Mouse (Mus musculus): ENCODE results near the gene Chchd5. TPM values are rescaled to one million over a fixed set of nuclear protein-coding genes. Genes with fewer than 3 reads are reported as not detected.
A peak's percentile ranks its signal among the peaks of the same experiment; 100 is the strongest.

Gene Chchd5
- 23.1 and 24.2 TPM in 2 replicates for polyA plus RNA-seq (2016; fragmentation: Nextera tagmentation; extraction: Ambion mirVana)

DNA sequence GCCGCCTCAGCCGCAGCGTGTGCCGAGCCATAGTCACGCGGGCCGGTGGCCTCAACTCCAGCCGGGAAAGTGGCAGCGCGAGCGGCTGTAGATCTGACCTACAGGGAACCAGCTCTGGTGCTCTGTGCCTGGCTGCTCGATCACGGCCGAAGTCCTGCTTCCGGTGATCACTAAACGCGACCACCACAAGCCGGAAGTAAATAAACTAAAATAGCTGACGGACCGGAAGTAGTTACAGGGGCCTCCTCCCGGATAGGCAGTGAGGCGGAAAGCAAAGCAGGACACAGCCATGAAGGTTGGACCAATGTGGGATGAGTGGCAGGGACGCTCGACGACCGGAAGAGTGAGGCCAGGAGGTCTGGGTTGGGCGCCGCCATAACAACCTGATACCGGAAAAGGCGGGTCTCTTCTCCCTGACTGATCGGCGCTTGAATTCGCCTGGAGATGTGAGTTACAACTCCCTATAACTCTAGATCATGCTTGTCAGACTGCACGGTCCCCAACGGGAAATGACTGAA is at the start of gene Chchd5:
Gene Chchd5, plus strand, starts transcription at position 289 of the 518 bp plus-strand sequence.
- Histone ChIP-seq H3K36me3 (peaks cover 57% of the 10 kb centered on the region), H3K27me3 (no peaks in the 10 kb centered on the region), H3K27ac (replicated peaks) (peak within 1 kb of the TSS; percentile 89), H3K9me3 (peaks cover 10% of the 10 kb centered on the region), H3K9ac (replicated peaks) (peak within 1 kb of the TSS; percentile 78), H3K4me3 (peak within 1 kb of the TSS; percentile 73), H3K4me2 (replicated peaks) (peak within 1 kb of the TSS; percentile 80), H3K4me1 (peaks cover 16% of the 10 kb centered on the region)
- 0% methylated on average over 35 of the region's 35 CpGs for WGBS
- peak; percentile 100 for ATAC-seq (ENCODE audit: low FRiP score, low read depth)

DNA sequence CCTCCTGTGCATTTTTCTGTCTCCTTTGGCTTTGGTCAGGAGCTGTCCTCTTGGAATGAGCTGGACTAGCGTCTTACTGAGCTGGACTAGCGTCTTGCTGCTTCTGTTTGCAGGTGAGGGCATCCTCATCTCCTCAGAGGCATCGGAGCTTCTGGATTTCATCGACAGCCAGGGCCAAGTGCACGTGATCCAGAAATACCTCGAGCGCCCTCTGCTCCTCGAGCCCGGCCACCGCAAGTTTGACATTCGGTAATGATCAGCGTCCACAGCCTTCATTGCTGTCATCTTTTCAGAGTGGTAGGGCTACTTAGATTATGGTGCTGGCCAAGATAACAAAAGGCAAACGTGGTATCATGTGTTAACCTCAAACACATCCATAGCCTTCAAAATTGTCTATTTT is 48.4 kb upstream of the Chchd5 start:
- no peak for ATAC-seq (ENCODE audit: low FRiP score, low read depth)
- Histone ChIP-seq H3K4me3 (no peak overlapping the region), H3K9ac (replicated peaks) (no peak overlapping the region), H3K4me1 (no peaks in the 10 kb centered on the region), H3K36me3 (peaks cover 50% of the 10 kb centered on the region), H3K4me2 (replicated peaks) (no peak overlapping the region), H3K9me3 (no peaks in the 10 kb centered on the region), H3K27ac (replicated peaks) (no peak overlapping the region), H3K27me3 (no peaks in the 10 kb centered on the region)
- 78% methylated on average over 13 of the region's 13 CpGs for WGBS

- Histone ChIP-seq H3K27me3 (no peaks in the 10 kb centered on the region), H3K27ac (replicated peaks) (no peak overlapping the region), H3K9me3 (no peaks in the 10 kb centered on the region), H3K36me3 (peaks cover 37% of the 10 kb centered on the region), H3K4me2 (replicated peaks) (no peak overlapping the region), H3K9ac (replicated peaks) (no peak overlapping the region), H3K4me1 (no peaks in the 10 kb centered on the region), H3K4me3 (no peak overlapping the region)
- ATAC-seq (ENCODE audit: low FRiP score, low read depth): no peak
- WGBS: 90% methylated on average over 5 of the region's 5 CpGs
Observed at GRCm38 (mm10) chr2:129083514-129083913, 46.0 kb upstream of the Chchd5 start.

DNA sequence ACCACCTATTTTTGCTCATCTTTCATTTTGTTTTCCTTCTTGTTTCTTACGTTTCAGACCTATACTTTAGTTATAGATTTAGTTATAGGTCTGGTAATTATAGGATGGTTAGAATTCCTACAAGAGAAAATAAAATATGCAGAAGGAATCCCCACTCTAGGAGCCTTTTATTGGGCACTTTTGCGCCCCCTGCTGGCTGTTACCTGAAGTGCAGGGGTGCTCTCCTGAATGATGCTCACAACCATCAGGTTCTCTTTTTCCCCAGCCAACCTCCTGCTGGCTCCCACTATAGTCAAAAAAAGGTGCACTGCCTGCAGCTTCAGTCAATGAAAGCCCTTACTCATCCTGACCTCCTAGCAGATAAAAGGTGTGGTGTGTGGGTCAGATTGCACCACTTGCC is 44.5 kb upstream of the Chchd5 start:
- ATAC-seq (ENCODE audit: low FRiP score, low read depth): no peak
- Histone ChIP-seq H3K27me3 (no peaks in the 10 kb centered on the region), H3K9ac (replicated peaks) (no peak overlapping the region), H3K4me2 (replicated peaks) (no peak overlapping the region), H3K36me3 (peaks cover 44% of the 10 kb centered on the region), H3K9me3 (no peaks in the 10 kb centered on the region), H3K27ac (replicated peaks) (no peak overlapping the region), H3K4me3 (no peak overlapping the region), H3K4me1 (no peaks in the 10 kb centered on the region)
- 51% methylated on average over 2 of the region's 2 CpGs for WGBS

DNA sequence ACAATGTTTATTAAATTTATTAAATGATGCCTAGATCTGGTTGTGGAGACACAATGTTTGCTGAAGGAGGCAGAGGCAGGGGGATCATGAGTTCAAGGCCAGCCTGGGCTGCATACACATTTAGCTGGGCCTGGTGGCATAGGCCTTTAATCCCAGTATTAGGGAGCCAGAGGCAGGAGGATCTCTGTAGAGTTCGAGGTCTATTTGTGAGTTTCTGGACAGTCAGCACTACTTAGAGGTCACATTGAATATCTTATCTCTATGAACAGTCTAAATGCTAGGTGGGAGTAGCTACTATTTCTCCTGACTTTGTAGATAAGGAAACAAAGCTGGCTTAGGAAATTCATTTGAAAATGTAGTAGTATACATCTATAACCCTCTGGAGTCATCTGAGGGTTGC is 42.0 kb upstream of the Chchd5 start:
- Histone ChIP-seq H3K4me1 (no peaks in the 10 kb centered on the region), H3K4me3 (no peak overlapping the region), H3K9ac (replicated peaks) (no peak overlapping the region), H3K36me3 (peaks cover 53% of the 10 kb centered on the region), H3K9me3 (no peaks in the 10 kb centered on the region), H3K27me3 (no peaks in the 10 kb centered on the region), H3K27ac (replicated peaks) (no peak overlapping the region), H3K4me2 (replicated peaks) (no peak overlapping the region)
- 93% methylated on average over 1 of the region's 1 CpGs for WGBS
- ATAC-seq (ENCODE audit: low FRiP score, low read depth): no peak

- Histone ChIP-seq H3K27me3 (no peaks in the 10 kb centered on the region), H3K36me3 (peaks cover 69% of the 10 kb centered on the region), H3K27ac (replicated peaks) (no peak overlapping the region), H3K4me1 (no peaks in the 10 kb centered on the region), H3K9ac (replicated peaks) (no peak overlapping the region), H3K4me3 (no peak overlapping the region), H3K9me3 (no peaks in the 10 kb centered on the region), H3K4me2 (replicated peaks) (no peak overlapping the region)
- no peak for ATAC-seq (ENCODE audit: low FRiP score, low read depth)
- WGBS: 90% methylated on average over 4 of the region's 4 CpGs
Observed at GRCm38 (mm10) chr2:129090370-129090769, 39.1 kb upstream of the Chchd5 start.

- Histone ChIP-seq H3K4me2 (replicated peaks) (no peak overlapping the region), H3K9me3 (no peaks in the 10 kb centered on the region), H3K27ac (replicated peaks) (no peak overlapping the region), H3K4me3 (no peak overlapping the region), H3K36me3 (peaks cover 60% of the 10 kb centered on the region), H3K4me1 (no peaks in the 10 kb centered on the region), H3K9ac (replicated peaks) (no peak overlapping the region), H3K27me3 (no peaks in the 10 kb centered on the region)
- no peak for ATAC-seq (ENCODE audit: low FRiP score, low read depth)
- 90% methylated on average over 12 of the region's 12 CpGs for WGBS
Observed at GRCm38 (mm10) chr2:129092810-129093209, 36.7 kb upstream of the Chchd5 start.

GRCm38 (mm10) chr2:129093926-129094724 is 35.4 kb upstream of the Chchd5 start:
- no peak overlapping the region for H3K27ac ChIP-seq (replicated peaks)
- 89% methylated on average over 18 of the region's 18 CpGs for WGBS
- no peak overlapping the region for H3K4me2 ChIP-seq (replicated peaks)
- no peak for ATAC-seq (ENCODE audit: low FRiP score, low read depth)
- no peaks in the 10 kb centered on the region for H3K4me1 ChIP-seq
- no peak overlapping the region for H3K4me3 ChIP-seq
- peaks cover 49% of the 10 kb centered on the region for H3K36me3 ChIP-seq
- no peaks in the 10 kb centered on the region for H3K27me3 ChIP-seq
- H3K9me3 ChIP-seq: no peaks in the 10 kb centered on the region
- H3K9ac ChIP-seq (replicated peaks): no peak overlapping the region

DNA sequence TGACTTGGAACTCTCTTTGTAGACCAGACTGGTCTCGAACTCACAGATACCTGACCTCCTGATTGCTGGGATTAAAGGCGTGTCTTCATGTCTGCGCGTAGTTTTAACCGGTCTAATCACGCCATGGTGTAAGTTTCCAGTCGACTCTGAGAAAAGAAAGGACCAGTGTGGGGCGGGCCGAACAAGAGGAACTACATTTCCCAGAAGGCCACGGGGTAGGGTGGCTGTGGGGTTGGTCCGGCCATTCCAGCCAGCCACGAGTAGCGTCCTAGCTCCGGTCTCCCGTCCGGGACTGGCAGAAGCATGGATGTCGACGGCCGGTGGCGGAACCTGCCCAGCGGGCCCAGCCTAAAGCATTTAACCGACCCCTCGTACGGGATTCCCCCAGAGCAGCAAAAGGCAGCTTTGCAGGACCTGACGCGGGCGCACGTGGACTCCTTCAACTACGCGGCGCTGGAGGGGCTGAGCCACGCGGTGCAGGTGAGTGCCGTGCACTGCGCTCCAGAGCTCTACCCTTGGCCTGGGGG is 28.7 kb upstream of the Chchd5 start, which contains the start of gene Polr1b:
Gene Polr1b, plus strand, starts transcription at position 212 of the 527 bp plus-strand sequence.
- Histone ChIP-seq H3K36me3 (peaks cover 29% of the 10 kb centered on the region), H3K9me3 (no peaks in the 10 kb centered on the region), H3K4me3 (peak within 1 kb of the TSS; percentile 77), H3K27ac (replicated peaks) (no peak within 1 kb of the TSS), H3K4me1 (peaks cover 13% of the 10 kb centered on the region), H3K27me3 (no peaks in the 10 kb centered on the region), H3K9ac (replicated peaks) (peak within 1 kb of the TSS; percentile 69), H3K4me2 (replicated peaks) (peak within 1 kb of the TSS; percentile 86)
- ATAC-seq (ENCODE audit: low FRiP score, low read depth): peak; percentile 99
- under 1% methylated on average over 35 of the region's 35 CpGs for WGBS

DNA sequence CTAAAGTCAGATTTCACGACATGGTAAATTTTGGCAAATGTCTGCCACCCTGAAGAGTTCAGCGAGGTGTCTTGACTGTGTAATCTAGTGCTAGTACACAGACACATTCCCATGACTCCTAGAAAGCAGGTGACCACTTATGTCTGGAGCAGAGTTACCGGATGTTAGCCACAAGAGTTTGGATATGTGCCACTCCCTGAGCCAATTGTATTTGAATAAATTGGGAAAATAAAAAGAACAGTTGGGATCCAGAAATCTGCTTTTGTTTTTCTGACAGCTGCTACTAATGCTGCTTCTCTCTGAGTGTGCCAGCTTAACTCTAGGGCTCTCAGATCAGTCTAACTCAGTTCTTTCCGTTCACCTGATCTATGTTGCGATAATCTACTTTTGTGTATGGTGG is 16.6 kb upstream of the Chchd5 start:
- H3K4me3 ChIP-seq: no peak overlapping the region
- peaks cover 69% of the 10 kb centered on the region for H3K36me3 ChIP-seq
- H3K4me1 ChIP-seq: no peaks in the 10 kb centered on the region
- 96% methylated on average over 5 of the region's 5 CpGs for WGBS
- no peaks in the 10 kb centered on the region for H3K9me3 ChIP-seq
- H3K27ac ChIP-seq (replicated peaks): no peak overlapping the region
- H3K9ac ChIP-seq (replicated peaks): no peak overlapping the region
- ATAC-seq (ENCODE audit: low FRiP score, low read depth): no peak
- no peaks in the 10 kb centered on the region for H3K27me3 ChIP-seq
- no peak overlapping the region for H3K4me2 ChIP-seq (replicated peaks)

DNA sequence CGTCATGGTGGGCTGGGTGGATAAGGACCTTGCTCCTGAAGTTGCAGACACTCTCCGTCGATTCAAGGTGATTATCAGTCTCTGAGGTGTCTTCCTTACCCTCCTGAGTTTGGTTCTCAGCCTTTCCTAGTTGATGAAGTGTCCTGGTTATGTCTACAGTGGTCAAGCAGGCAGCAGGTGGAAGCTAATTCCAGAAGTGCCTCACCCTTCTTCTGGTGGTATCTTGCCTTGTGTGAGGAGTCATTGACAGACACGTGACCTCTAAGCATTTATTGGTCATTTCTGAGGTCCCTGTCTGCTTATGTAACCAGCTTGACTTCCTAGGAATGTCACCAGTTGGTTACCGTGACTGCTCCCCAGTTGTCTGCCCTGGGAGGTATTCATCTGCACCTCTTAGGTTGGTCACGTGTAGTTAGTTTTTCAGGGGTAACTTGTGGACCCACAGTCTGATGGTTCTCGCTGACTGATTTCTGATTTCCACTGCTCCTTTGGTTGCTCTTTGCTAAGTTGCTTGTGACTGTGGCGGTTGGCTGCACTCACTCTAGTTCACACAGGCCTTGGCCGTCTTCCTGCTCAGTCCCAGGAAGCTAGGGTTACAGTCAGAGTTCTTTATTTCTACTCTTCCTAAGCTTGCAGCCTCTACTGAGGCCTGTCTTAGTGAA is 13.7 kb upstream of the Chchd5 start:
- H3K27ac ChIP-seq (replicated peaks): no peak overlapping the region
- H3K4me1 ChIP-seq: no peaks in the 10 kb centered on the region
- H3K27me3 ChIP-seq: no peaks in the 10 kb centered on the region
- no peak overlapping the region for H3K4me2 ChIP-seq (replicated peaks)
- H3K9me3 ChIP-seq: no peaks in the 10 kb centered on the region
- no peak overlapping the region for H3K4me3 ChIP-seq
- 94% methylated on average over 9 of the region's 9 CpGs for WGBS
- ATAC-seq (ENCODE audit: low FRiP score, low read depth): no peak
- H3K9ac ChIP-seq (replicated peaks): no peak overlapping the region
- peaks cover 80% of the 10 kb centered on the region for H3K36me3 ChIP-seq

DNA sequence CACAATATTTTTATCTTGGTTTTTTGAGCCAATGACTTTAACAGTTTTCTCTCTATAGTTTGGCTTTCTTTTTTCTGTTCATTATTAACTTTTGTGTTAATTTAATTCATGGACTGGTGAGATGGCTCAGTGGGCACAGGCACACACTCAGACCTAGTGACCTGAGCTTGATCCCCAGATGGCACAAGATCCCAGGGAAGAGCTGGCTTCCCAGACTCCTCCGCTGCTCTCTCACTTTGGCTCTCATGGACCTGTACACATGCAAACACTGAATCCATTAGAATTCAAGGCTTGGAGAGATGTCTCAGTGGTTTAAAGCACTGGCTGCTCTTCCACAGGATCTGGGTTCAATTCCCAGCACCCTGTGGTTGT is 13.1 kb upstream of the Chchd5 start:
- 100% methylated on average over 1 of the region's 1 CpGs for WGBS
- no peak for ATAC-seq (ENCODE audit: low FRiP score, low read depth)
- peaks cover 85% of the 10 kb centered on the region for H3K36me3 ChIP-seq

More for the DNA sequence above, 13.1 kb upstream of the Chchd5 start:
- Histone ChIP-seq H3K9ac (replicated peaks) (no peak overlapping the region), H3K4me2 (replicated peaks) (no peak overlapping the region), H3K4me1 (no peaks in the 10 kb centered on the region), H3K9me3 (no peaks in the 10 kb centered on the region), H3K27ac (replicated peaks) (no peak overlapping the region), H3K4me3 (no peak overlapping the region), H3K27me3 (no peaks in the 10 kb centered on the region)

Data from midbrain, embryonic 12.5 days (tissue).